Mouse (Mus musculus) kidney, embryonic 16.5 days (tissue): ENCODE data around the gene Lamb2. TPM values are rescaled to one million over a fixed set of nuclear protein-coding genes. Genes with fewer than 3 reads are reported as not detected.

Experiments
- ATAC-seq: fragments of 200-750 bp; cut with Nextera tagmentation; 2 replicates; pipeline ENCODE4 v1.8.0; 2017; ENCODE audit warnings: moderate TSS enrichment; ENCODE audit not compliant: low FRiP score, low TSS enrichment
- H3K27ac ChIP-seq: fragments of 300-500 bp; sonication (generic); 2 replicates; pipeline ENCODE4 v1.5.1; 2014; ENCODE audit warnings: low read length
- H3K27me3 ChIP-seq: fragments of 300-500 bp; sonication (generic); 2 replicates; pipeline ENCODE4 v1.6.1; 2014; ENCODE audit warnings: low read length, control low read depth, mixed read lengths; ENCODE audit not compliant: insufficient read depth
- H3K36me3 ChIP-seq: fragments of 300-500 bp; sonication (generic); 2 replicates; pipeline ENCODE4 v1.6.1; 2014; ENCODE audit warnings: low read length, control low read depth, mixed read lengths; ENCODE audit not compliant: insufficient read depth
- H3K4me1 ChIP-seq: fragments of 300-500 bp; sonication (generic); 2 replicates; pipeline ENCODE4 v1.6.1; 2014; ENCODE audit warnings: low read length, control low read depth, mixed read lengths; ENCODE audit not compliant: insufficient read depth
- H3K4me2 ChIP-seq: fragments of 300-500 bp; sonication (generic); replicated peaks from 2 replicates; pipeline ENCODE4 v1.6.1; 2014; ENCODE audit warnings: low read depth, low read length
- H3K4me3 ChIP-seq: fragments of 300-500 bp; sonication (generic); 2 replicates; pipeline ENCODE4 v1.5.1; 2014; ENCODE audit warnings: mild to moderate bottlenecking, low read length
- H3K9ac ChIP-seq: fragments of 300-500 bp; sonication (generic); replicated peaks from 2 replicates; pipeline ENCODE4 v1.6.1; 2014; ENCODE audit warnings: low read length
- H3K9me3 ChIP-seq: fragments of 300-500 bp; sonication (generic); 2 replicates; pipeline ENCODE4 v1.6.1; 2016; ENCODE audit warnings: low read length, control low read depth
- WGBS: fragments of 180-500 bp; shearing (Covaris S2); extraction: QIAGEN DNeasy Blood & Tissue Kit; methylation state at CpG from one replicate; pipeline ENCODE4 v1.1.7; 2014; 5-methylcytosine and 5-hydroxymethylcytosine counted together
- polyA plus RNA-seq: library from polyadenylated mRNA; unstranded; fragments of >200 nt; fragmentation: Nextera tagmentation; extraction: Ambion mirVana; gene quantifications from 2 replicates; pipeline ENCODE4 v1.2.1, GENCODE M21; 2015

Gene Lamb2
- polyA plus RNA-seq, 1 experiment from 2014 or later = 73.6 TPM

DNA sequence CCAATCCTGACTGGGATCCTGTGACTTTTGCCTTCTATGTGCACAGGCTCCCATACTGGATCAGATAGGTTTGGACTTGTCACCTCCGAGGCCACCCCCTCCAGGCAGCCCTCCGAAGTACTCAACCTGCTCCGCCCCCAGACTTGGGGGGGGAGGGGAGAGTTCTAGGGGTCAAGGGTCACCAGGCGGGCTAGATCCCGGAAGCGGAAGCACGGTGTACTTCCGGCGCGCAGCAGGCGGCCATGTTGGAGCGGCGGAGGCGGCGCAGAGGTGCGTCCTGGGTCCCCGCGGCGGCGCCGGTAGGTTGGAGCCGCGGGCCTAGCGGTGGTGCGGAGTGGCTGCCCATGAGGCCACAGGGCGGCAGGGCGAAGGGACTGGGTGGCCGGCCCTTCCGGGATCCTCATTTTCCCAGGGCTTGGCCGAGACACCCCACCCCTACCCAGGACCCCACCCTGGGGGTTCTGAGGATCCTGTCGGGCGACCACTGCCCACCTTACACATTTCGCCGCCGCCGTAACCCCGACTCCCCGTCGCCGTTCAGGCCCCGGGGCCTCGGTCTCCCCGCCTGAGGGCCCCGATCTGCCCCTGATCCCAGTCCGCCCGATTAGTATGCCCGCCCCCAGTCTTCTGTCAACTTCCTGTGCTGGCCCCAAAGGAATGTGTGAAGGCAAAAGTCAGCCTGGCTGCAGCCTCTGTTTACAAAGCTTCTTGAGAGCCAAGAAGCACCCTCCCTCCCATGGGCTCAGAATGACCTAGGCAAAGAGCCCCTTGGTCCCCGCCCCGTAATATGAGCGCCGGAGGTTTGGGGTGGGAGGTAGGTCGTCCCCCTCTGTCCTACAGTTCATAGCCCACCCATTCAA lies 19.0 kb upstream of the Lamb2 start, which contains the start of gene Ccdc71:
TSS of gene Ccdc71 (plus strand) at position 209 of the 860 bp plus-strand sequence.
- peak; percentile 78 for ATAC-seq

GRCm38 (mm10) chr9:108461181-108461631 lies 18.3 kb upstream of the Lamb2 start, which contains the start of gene Klhdc8b:
TSS of gene Klhdc8b (minus strand) at chr9:108461581.
- Histone ChIP-seq H3K4me3 (peak within 1 kb of the TSS; percentile 84), H3K36me3 (peaks cover 32% of the 10 kb centered on the region), H3K27ac (peak within 1 kb of the TSS; percentile 96), H3K9me3 (no peaks in the 10 kb centered on the region), H3K4me1 (peaks cover 17% of the 10 kb centered on the region), H3K27me3 (no peaks in the 10 kb centered on the region), H3K4me2 (peak within 1 kb of the TSS; percentile 85), H3K9ac (peak within 1 kb of the TSS; percentile 91)
- peak; percentile 32 for ATAC-seq
- WGBS = 18% methylated on average over 11 of the region's 11 CpGs

More for the DNA sequence above, 19.0 kb upstream of the Lamb2 start, which contains the start of gene Ccdc71:
- WGBS = under 1% methylated on average over 46 of the region's 52 CpGs
- Histone ChIP-seq H3K4me3 (peak within 1 kb of the TSS; percentile 84), H3K27me3 (no peaks in the 10 kb centered on the region), H3K9me3 (no peaks in the 10 kb centered on the region), H3K36me3 (peaks cover 25% of the 10 kb centered on the region), H3K4me2 (peak within 1 kb of the TSS; percentile 85), H3K9ac (peak within 1 kb of the TSS; percentile 91), H3K27ac (peak within 1 kb of the TSS; percentile 96), H3K4me1 (peaks cover 17% of the 10 kb centered on the region)

DNA sequence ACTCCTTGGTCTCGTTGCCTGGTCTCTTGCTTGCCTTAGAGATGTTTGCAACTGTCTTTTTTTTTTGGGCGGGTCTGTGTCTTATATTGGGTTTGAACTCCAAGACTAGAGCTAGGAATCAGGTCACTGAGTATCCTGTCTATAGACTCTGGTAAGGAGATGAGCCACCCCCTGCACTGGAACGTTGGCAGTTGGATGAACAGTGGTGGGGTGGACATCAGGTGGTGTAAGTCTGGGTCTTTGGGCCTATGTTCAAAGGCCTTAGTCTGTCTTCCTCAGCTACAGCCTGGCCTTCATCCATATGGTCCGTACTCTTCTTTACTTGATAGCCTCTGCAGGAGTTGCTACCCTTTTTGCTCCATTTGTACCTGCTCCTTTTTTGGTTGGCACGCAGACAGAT lies 17.9 kb upstream of the Lamb2 start:
- H3K36me3 ChIP-seq = peaks cover 35% of the 10 kb centered on the region
- WGBS = 85% methylated on average over 5 of the region's 5 CpGs
- H3K4me2 ChIP-seq = peak overlapping the region; percentile 85
- ATAC-seq = no peak
- no peaks in the 10 kb centered on the region for H3K9me3 ChIP-seq
- H3K9ac ChIP-seq = peak overlapping the region; percentile 91; the same call in 1 of the 2 replicates
- peak overlapping the region; percentile 96 for H3K27ac ChIP-seq
- peak overlapping the region; percentile 84 for H3K4me3 ChIP-seq
- H3K4me1 ChIP-seq = peaks cover 17% of the 10 kb centered on the region
- no peaks in the 10 kb centered on the region for H3K27me3 ChIP-seq

GRCm38 (mm10) chr9:108462192-108462591 lies 17.3 kb upstream of the Lamb2 start:
- peak; percentile 46; the same call in 1 of the 2 replicates for ATAC-seq
- Histone ChIP-seq H3K4me1 (peaks cover 17% of the 10 kb centered on the region), H3K4me2 (peak overlapping the region; percentile 85), H3K9me3 (no peaks in the 10 kb centered on the region), H3K27me3 (no peaks in the 10 kb centered on the region), H3K9ac (0 out of 2 replicates have a peak overlapping the region, but pooled peaks have one; percentile 7), H3K36me3 (peaks cover 35% of the 10 kb centered on the region), H3K4me3 (no peak overlapping the region; the same call in 1 of the 2 replicates), H3K27ac (peak overlapping the region; percentile 96)
- 52% methylated on average over 10 of the region's 10 CpGs for WGBS

DNA sequence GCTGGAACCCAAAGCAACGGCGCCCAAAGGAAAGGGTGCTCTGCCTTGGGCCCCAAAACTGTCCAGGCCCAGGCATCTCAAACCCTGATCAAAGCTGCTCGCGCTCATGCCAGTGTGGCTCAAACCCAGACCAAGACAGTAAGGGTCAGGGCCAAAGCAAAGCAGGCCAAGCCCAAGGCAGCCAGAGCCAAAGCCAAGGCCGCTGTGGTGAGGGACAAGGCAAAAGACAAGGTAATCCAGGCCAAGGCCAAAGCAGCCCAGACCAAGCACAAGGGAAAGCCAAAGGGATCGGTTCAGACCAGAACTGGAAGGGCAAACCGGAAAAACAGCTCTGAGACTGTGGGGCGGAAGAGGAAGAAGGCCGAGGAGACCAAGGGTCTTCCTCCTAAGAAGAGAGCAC lies 15.8 kb upstream of the Lamb2 start:
- peaks cover 17% of the 10 kb centered on the region for H3K4me1 ChIP-seq
- H3K27me3 ChIP-seq = no peaks in the 10 kb centered on the region
- H3K4me3 ChIP-seq = no peak overlapping the region
- no peak overlapping the region for H3K4me2 ChIP-seq
- no peak overlapping the region for H3K9ac ChIP-seq
- H3K9me3 ChIP-seq = peaks cover 4% of the 10 kb centered on the region; the same call in 1 of the 2 replicates
- H3K36me3 ChIP-seq = peaks cover 40% of the 10 kb centered on the region
- no peak overlapping the region for H3K27ac ChIP-seq
- ATAC-seq = no peak
- 90% methylated on average over 9 of the region's 9 CpGs for WGBS

- Histone ChIP-seq H3K4me2 (no peak overlapping the region), H3K4me1 (peaks cover 15% of the 10 kb centered on the region), H3K27ac (no peak overlapping the region), H3K4me3 (no peak overlapping the region), H3K36me3 (peaks cover 40% of the 10 kb centered on the region), H3K9ac (no peak overlapping the region), H3K27me3 (no peaks in the 10 kb centered on the region), H3K9me3 (peaks cover 4% of the 10 kb centered on the region; the same call in 1 of the 2 replicates)
- no peak for ATAC-seq
- 81% methylated on average over 2 of the region's 2 CpGs for WGBS
These were observed 13.3 kb upstream of the Lamb2 start for GRCm38 (mm10) chr9:108466219-108466618.

GRCm38 (mm10) chr9:108469430-108469829 lies 10.1 kb upstream of the Lamb2 start:
- no peak overlapping the region for H3K9ac ChIP-seq
- no peak for ATAC-seq
- no peak overlapping the region for H3K4me3 ChIP-seq
- H3K27me3 ChIP-seq = no peaks in the 10 kb centered on the region
- peaks cover 4% of the 10 kb centered on the region; the same call in 1 of the 2 replicates for H3K9me3 ChIP-seq
- H3K27ac ChIP-seq = no peak overlapping the region
- no peaks in the 10 kb centered on the region for H3K4me1 ChIP-seq
- H3K36me3 ChIP-seq = peaks cover 25% of the 10 kb centered on the region; the same call in 1 of the 2 replicates
- 25% methylated on average over 5 of the region's 5 CpGs for WGBS
- no peak overlapping the region for H3K4me2 ChIP-seq

- no peak for ATAC-seq
- Histone ChIP-seq H3K4me2 (no peak overlapping the region), H3K36me3 (peaks cover 22% of the 10 kb centered on the region; the same call in 1 of the 2 replicates), H3K4me1 (no peaks in the 10 kb centered on the region), H3K27me3 (no peaks in the 10 kb centered on the region), H3K4me3 (no peak overlapping the region), H3K9ac (no peak overlapping the region), H3K27ac (no peak overlapping the region), H3K9me3 (peaks cover 4% of the 10 kb centered on the region; the same call in 1 of the 2 replicates)
- 43% methylated on average over 4 of the region's 4 CpGs for WGBS
These were observed 9.7 kb upstream of the Lamb2 start for GRCm38 (mm10) chr9:108469845-108470244.

DNA sequence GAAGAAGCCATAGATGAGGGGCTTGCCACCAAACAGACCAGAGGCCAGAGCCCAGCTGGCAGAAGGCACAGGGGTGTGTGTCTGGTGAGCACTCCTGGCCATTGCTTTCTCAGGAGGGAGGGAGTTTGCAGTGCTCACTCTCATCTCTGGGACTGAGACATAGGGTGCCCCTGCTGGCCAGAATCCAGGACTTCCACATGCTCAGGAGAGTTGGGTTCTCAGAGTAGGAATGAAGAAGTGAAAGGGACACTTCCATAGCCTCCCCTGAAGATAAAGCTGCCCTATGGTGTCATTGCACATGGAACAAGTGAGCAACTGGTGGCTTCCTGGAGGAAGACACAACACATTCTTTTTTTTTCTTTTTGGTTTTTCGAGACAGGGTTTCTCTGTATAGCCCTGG lies 5.0 kb upstream of the Lamb2 start:
- H3K27ac ChIP-seq = no peak overlapping the region
- no peaks in the 10 kb centered on the region for H3K36me3 ChIP-seq
- H3K9ac ChIP-seq = no peak overlapping the region
- no peak overlapping the region for H3K4me2 ChIP-seq
- no peak for ATAC-seq
- H3K4me3 ChIP-seq = no peak overlapping the region
- no peaks in the 10 kb centered on the region for H3K9me3 ChIP-seq
- no peaks in the 10 kb centered on the region for H3K27me3 ChIP-seq
- H3K4me1 ChIP-seq = peaks cover 7% of the 10 kb centered on the region
- 62% methylated on average over 1 of the region's 1 CpGs for WGBS
